Mouse (Mus musculus) layer of hippocampus, adult 8-10 months (tissue): Measurements from ENCODE around the gene Ano8. TPM values are rescaled to one million over a fixed set of nuclear protein-coding genes. Genes with fewer than 3 reads are reported as not detected.

Source experiments
- DNase-seq, 2 experiments: peaks; one replicate each; pipeline ENCODE4 v3.0.0; 2022; ENCODE audit warnings: low spot score in 2 of 2
- total RNA-seq, 4 experiments: library from RNA; stranded (reverse); gene quantifications; 2 replicates each; pipeline ENCODE4 v1.2.4; 2022

The Ano8 gene
- total RNA-seq, 4 experiments from 2014 or later = 48.4 to 55.9 (median 51.6) TPM

DNA sequence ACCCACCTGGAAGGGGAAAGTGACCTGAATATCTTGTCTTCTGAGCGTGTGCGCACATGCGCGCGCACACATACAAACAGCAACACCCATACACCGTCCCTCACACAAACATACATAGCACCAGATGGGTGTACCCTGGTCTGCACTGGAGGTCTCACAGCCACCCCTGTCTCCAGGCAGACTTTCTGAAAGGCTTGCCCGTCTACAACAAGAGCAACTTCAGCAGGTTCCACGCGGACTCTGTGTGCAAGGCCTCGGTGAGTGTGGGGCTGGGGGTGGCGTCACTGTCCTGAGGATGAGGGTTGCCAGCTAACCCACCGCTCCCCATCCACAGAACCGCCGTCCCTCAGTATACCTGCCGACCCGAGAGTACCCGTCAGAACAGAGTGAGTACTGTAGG is 13.9 kb downstream of the Ano8 start:
- DNase-seq = no peak

DNA sequence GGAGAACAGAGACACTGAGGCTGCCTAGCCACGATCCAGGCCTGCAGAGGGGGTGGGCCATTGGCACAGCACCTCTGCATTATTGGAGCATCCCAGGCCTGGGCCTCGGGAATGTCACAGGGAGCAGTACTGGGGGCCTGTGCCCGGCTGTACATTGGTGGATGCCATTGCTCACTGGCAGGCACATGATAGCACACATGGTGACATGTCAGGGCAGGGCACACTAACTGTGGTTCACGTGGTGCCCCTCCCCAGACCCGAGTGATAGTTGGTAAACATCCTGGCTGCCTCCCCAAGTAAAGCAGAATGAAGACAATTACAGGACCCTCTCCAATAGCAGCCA is 14.9 kb downstream of the Ano8 start:
- DNase-seq = peak in 1 of 2 experiments; percentile 8

DNA sequence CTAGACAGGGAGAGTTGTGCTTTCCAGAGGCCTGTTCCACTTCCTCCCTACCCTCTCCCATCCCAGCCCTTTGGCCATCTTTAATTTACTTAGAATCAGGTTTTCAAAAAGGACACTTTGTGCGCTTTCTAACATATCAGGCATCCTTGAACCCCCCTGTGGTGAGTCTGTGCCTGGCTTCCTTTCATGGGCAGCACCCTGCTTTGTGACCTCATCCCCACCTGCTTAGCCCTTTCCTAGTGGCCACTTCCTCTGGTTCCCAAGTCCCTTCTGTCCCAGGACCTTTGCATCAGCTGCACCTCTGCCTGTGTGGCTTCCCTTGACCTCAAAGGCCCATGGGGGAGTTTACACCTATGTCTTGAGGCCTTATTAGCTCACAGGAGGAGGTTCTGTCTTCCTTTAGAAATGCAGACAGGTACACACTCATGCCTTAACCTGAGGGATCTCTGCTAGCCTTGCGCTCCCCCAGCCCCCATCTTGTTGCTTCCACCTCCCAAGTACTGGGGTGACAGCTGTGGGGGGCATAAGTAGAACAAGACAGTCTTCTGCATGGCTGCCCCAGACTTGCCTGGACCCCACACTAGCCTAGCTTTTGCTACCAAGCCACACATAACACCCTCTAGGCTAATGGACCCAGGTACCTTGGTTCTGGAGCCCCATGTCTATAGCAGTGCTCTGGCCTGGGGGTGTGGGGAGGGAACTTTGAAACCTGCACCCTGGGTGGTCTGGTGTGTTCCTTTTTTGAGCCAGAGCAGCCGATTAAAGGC is 15.4 kb downstream of the Ano8 start:
- no peak for DNase-seq

DNA sequence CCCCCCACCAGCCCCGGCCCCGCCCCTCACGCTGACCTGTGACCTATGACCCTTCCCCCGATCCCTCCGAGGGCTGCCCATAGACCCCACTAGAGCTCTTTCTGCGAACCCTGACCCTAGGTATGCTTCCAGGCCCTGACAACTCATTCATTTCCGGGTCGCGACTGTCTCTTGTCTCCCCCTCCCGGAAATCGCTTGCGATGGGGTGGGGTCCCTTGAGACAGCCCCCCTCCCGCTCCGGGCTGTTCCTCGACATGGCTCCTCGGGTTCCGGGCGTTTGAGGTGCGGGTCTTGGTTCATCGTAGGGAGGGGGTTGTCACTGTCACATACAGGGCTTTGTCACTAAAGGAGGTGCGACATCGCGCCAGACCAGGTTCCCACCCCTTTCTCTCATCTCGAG is 16.4 kb downstream of the Ano8 start:
- no peak for DNase-seq

DNA sequence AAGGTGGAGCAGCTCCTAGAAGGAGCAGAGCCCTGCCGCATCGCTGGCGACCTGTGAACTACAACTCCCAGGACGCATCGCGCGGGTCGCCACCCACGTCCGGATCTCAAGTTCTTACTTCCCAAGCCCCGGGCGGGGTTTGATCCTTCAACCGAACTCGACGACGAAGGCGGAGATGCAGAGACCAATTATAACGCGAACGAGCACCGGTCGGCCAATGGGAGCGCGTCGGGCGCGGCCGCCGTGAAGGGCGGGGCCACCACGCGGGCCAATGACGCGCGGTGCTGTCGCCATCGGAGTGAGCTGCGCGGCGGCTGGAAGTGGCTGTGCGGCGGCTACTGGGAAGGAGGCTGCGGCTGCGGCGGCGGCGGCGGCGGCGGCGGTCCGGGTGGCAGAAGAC is 16.8 kb downstream of the Ano8 start, which contains the start of gene Dda1:
Gene Dda1 (plus strand): TSS at position 284 of the 400 bp plus-strand sequence.
- peak; percentile 99 for DNase-seq

DNA sequence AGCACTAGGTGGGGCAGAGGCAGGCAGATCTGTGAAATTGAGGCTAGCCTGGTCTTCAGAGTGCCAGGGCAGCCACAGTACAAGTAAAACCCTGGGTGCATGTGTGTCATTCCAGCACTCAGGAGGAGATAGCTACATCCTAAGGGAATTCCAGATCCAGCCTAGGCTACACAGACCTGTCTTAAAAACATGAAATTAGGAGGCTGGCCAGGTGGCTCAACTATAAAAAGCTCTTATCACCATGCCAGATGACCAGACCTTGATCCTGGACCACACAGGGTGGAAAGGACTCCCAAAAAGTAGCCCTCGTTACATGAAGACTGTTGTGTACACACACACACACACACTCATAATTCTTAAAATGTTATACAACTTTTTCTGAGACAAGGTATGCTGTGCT is 17.8 kb downstream of the Ano8 start:
- no peak for DNase-seq

DNA sequence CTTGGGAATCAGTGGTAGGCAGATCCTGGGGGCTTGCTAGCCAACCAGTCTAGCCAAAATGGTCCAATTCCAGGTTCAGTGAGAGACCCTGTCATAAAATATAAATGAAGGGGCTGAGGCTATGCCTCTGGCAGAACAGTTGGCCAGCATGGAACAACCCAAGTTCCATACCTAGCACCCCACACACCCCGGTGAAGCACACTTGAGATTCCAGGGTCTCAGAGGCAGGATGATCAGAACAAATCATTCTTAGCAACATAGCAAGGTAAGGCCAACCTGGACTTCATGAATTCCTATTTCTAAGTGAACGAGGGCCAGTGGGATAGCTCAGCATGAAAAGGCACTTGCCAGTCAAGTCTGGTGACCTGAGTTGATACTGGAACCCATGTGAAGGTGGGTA is 18.6 kb downstream of the Ano8 start:
- no peak for DNase-seq

DNA sequence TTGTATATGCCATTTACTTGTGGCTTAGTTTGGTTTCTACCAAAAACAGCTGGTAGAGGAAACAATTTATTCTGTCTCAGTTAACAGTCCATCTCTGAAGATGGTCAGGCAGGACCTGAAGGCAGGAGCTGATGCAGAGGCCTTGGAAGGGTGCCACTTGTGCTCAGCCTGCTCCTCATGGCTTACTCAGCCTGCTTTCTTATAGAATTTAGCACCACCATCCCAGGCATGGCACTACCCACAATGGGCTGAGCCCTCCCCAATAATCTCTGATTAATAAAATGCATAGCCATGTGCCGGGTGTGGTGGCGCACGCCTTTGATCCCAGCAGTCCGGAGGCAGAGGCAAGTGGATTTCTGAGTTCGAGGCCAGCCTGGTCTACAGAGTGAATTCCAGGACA is 19.6 kb downstream of the Ano8 start:
- no peak for DNase-seq

DNA sequence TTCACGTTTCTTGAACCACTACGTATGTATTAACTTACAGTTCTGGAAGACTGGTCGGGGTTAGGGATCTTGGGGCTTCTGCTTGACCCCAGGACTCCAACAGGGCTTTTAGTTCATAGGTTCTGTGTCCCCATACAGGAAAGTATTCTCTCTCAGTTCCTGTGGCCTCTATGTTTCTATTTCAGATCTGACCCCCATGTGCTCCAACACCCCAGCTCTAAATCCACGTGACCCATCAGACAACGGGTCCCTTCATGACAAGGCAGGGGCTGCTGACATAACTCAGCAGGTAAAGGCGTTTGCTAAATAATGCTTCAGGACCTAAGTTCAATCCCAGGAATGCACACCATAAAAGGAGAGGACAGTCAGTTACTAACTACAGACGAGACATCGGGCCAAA is 20.0 kb downstream of the Ano8 start:
- no peak for DNase-seq

DNA sequence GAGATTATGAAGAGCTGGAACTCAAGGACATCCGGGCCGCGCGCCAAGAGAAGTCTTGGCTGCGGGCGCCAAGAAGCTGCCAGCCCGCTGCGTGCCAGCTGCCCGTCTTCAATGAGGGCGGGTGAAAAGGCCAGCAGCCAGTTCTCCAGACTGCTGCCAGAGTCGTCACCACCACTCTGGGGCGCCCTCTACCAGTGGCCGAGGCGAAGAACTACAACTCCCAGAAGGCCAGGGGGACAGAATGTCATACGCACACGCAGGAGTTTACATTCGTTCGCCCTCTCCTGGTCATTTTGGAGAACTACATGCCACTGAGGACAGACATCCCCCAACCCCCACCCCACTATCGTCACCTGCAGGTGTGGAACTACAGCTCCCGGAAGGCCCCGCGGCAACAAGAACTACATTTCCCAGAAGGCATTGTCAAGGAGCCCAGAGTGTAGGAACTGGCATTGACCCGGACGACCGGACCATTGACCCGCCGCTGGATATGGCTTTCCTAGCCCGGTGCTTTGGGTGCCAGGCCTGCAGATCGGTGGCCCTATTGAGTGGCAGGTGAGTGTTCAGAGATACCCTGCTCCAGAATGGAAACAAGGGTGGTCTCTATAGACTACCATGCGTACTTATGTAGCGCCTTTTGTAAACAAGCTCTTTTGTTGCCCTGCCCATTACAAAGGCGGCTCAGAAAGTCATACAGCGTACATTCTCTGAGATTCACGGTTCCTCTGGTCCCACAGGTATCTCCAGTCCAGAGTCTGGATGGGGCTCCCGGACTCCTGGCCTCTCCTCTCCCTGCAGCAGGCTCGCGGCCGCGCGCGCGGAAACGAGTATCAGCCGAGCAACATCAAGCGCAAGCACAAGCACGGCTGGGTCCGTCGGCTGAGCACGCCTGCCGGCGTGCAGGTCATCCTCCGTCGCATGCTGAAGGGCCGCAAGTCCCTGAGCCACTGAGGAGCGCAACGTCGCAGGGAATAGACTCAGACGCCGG is 21.0 kb downstream of the Ano8 start, which contains the start of gene Mrpl34:
Gene Mrpl34 (plus strand): TSS at position 447 of the 988 bp plus-strand sequence.
- DNase-seq = peak; percentile 98 to 100

DNA sequence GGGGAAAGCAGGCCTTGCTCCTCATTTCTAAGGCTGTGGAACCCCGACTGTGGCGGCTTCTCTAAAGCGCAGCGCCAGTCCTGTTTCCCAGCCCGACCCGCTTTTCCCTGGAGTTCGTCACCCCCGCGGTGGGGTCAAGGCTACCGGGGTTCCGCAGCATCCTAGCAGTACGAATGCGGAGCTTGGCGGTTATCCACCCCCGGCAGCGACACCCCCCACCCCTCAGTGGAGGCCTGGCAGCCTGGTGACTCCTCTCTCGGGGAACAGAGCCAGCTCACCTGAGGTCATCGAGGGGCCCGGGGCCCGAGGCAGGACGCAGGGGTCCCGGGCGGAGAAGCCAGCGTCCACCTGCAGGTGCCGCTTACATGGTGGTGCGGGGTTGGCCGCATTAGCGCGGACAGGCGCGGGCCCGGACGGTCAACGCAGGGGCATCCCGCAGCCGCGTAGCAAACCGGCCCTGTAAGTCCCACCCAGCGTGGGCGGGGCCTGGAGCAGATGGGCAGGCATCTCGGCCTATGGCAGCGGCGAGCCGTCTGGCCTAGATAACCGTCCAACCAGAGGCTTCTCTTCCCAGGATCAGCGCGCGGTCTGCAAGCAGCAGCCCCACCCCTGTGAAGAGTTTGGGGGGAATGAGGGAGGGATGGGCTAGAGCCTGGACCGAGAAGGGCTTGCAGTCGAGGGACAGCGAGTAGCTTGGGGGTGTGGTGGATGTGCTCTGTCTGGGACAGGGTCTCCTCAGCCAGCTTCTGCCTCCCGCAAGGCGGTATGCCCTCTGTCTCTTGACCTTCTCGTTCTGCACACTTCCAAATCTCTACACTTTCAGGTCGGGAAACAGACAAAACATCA is 22.4 kb downstream of the Ano8 start, which contains the start of gene Abhd8:
Gene Abhd8 (minus strand): TSS at position 468 of the 846 bp plus-strand sequence.
- peak; percentile 96 to 98 for DNase-seq

DNA sequence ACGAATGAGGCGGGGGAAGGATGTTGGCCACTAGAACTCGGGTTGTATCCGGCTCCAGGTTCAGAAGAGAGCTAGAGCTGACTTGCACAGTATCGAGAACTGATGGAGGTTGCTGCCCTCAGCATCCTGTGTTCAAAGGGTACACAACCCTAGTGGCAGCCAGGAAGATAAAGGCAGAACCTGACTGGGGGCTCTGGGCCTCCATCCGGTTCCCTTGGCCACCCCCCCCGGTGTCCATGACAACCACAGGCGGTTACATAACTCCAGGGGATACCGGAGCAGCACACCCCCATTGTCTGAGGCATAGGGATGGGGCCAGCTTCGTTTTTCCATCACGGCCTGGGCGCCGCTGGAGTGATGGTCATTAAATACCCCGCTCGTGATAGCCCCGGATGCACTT is 23.0 kb downstream of the Ano8 start:
- DNase-seq = peak; percentile 66 to 67

DNA sequence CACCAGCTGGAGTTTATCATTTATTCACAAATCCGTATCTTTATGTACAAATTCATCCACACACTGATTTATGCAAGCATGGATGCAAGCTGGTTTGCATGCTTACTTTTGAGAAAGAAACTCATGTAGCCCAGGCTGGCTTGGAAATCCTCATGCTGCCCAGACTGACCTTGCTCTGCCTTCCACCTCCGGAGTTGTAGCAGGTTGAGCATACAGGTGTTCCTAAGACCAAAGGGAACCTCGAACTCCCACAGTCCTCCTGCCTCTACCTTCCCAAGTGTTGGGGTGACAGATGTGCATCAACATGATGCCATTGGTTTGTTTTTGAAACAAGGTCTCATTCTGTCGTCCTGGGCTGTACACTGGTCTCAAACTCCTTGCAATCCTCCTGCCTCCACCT is 23.6 kb downstream of the Ano8 start:
- no peak for DNase-seq

DNA sequence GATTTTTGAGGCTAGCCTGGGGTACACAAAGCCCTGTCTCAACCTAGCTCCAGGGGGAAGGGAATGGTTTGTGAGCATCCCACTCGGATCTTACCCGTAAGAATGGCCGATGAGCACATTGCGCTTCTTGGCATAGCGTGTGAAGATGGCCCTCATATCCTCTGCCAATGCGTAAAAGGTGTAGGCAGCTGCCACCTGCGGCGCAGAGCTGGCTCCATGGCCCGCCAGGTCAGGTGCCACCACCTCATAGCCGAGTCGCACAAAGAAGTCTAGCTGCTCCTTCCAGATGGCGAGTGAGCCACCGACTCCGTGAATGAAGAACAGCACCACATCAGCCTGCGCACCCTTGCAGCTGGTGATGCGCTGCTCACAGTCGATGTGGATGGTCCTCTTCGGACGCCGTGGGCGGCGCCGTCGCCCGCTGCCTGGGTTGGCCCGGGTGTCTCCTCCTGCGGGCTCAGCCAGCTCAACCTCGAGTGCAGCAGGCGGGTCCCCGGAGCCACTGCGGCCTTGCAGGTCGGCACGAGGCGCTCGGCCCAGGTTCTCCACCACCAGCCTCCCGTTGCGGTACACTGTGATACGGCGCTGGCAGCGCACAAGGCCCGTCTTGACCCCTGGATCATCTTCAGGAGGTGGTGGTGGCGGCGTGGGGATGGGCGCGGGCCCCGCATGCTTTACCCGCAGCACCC is 24.5 kb downstream of the Ano8 start:
- no peak for DNase-seq

DNA sequence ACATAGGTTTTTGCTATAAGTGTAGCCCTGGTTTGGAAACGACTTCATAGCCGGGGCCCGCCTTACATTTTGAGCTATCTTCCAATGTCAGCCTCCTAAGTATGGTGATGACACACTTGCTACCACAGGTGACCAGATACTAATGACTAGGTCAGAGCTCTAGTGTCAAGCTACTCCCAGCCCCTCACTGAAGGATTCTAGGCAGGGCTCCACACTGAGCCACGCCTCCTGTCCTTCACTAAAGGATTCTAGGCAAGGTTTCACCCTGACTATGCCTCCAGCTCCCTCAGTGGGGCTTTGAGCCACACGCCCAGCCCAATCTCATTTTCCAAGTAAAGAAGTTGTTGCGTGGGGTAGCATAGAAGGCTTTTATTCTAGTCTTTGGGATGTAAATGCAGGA is 25.0 kb downstream of the Ano8 start:
- no peak for DNase-seq

DNA sequence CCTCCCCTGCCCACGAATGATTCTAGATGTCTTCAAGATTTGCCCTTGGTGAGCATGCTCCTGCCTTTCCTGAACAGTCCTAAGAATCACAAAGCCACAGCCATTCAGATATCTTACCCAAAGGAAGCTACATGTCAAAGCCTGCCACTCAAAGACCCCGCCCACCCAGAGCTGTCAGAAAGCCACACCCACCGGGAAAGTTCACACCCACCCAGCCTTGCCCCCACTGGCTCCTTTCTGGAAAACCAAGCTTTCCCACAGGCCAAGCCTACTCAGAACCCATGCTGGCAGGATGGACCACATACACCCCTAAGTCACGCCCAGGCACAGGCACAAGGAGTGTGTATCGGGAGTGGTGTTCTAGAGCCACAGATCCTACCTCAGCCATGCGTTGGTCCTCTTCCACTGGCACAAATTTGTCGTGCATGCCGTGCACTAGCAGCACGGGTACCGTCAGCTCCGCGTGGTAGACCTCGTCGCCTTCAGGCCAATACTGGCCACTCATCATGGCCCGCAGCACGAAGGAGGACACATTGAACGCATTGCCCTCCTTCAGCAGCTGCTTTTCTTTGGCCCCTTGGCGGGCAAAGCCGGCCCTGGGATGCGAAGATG is 28.0 kb downstream of the Ano8 start:
- no peak for DNase-seq

DNA sequence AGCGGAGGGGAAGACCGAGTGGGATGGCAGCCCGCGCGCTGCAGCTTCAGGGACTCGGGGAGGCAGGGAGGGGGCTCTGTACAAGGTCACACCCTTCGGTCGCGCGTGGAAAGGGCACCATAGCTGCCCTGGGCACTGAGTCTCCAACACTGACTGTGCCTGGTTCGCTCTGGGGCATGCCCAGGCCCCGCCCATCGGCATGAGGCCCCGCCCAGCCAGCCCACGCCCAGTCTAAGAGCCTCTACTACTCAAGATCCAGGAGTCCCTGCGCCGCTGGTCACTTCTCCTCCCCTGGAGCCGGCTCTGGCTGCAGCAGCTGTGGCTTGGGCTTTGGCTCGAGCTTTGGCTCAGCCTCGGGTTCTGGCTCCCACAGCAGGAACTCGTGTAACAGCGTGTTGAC is 28.9 kb downstream of the Ano8 start:
- DNase-seq = no peak

DNA sequence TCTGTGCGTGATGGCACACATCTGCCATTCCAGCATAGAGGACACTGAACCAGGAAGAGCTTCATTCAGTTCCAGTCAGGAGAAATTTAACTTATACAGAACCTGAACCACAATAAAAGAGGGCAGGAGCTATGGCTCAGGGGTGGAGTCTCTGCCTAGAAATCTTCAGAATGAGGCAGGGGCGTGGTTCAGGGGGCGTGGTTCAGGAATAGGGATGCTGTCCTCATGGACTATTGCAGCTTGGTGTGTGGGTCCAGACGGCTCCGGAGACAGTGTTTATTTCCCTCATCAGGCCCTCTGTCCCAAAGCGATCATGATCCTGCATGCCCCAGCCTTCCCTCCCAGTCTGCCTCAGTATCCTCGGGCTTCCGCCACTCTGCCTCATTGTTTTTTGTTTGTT is 31.1 kb downstream of the Ano8 start:
- no peak for DNase-seq

DNA sequence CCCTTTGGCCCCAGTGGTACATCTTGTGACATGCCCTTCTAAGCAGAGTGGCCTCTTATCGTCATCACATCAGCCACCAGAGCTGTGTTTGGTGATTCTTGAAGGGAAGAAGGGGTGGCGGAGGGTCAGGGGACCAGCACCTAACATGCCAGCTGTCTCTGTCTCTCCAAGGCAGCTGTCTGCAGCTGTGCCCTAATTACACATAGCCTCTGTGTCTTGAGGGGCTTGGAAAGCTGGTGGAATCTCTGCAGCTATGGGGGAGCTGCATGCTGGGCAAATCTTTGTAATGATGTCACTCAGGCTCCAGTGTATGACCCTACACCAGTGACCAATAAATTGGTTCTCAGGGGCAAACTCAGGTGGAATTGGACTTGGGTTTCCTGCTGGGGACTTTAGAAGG is 33.1 kb downstream of the Ano8 start:
- DNase-seq = no peak

DNA sequence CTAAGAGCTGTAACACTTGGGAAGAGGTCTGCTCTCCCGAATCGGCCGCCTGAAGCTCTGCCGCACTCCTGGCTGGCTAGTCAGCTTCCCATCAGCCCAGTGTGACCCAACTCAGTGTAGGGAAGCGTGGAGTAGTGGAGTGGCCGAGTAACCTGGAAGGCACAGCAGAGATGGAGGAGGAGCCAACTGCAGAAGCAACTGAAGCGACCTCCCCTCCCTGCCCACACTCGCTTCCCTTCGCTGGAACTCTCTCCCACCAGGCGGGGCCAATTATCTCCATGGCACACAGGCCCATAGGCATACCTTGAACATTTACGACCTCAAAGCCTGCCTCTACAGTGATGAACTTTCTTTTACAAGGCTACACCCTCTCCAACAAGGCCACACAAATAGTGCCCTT is 34.0 kb downstream of the Ano8 start:
- DNase-seq = no peak
